Mouse (Mus musculus): ENCODE measurements around the gene Ncor2.

The Ncor2 gene

GRCm38 (mm10) chr5:125188812-125189598, 10.0 kb upstream of the Ncor2 start:
- Histone ChIP-seq H3K4me3 (replicated peaks; ENCODE audit: low read length) (0 out of 2 replicates have a peak overlapping the region, but pooled peaks have one; percentile 17), H3K27me3 (ENCODE audit: insufficient read depth, low read length) (peaks cover 11% of the 10 kb centered on the region; the same call in 1 of the 2 replicates), H3K9me3 (ENCODE audit: low read length) (peaks cover 6% of the 10 kb centered on the region), H3K4me1 (replicated peaks; ENCODE audit: low read depth, low read length) (peaks cover 74% of the 10 kb centered on the region), H3K36me3 (ENCODE audit: insufficient read depth, low read length) (no peaks in the 10 kb centered on the region)
- TF ChIP-seq POU5F1 (IDR thresholded peaks at IDR 0.05; ENCODE audit: borderline replicate concordance, low read length) (no peak), CTCF (conservative IDR thresholded peaks at IDR 0.05; ENCODE audit: low read length) (no peak), NANOG (IDR thresholded peaks at IDR 0.05; ENCODE audit: borderline replicate concordance, low read length) (no peak)

DNA sequence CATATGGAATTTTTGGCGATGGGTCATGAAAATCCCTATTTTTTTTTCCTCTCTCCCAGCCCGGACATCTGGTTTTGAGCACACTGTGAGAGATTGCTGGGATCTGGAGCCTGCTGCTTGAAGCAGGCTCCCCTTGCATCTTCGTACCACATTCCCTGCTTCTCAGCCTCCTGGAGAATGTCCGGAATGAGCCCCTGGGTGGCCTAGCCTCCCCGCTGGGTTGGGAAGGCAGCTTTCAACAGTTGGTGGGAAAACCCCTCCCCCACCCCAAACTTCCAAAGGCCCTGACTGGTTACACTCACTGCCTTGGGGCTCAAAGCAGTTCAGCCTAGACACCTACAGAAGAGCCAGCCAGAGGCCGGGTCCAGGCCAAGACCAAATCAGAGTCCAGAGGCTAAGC, 5.8 kb upstream of the Ncor2 start:
- Histone ChIP-seq H3K4me3 (replicated peaks; ENCODE audit: low read length) (peak overlapping the region; percentile 39), H3K36me3 (ENCODE audit: insufficient read depth, low read length) (no peaks in the 10 kb centered on the region), H3K9me3 (ENCODE audit: low read length) (peaks cover 6% of the 10 kb centered on the region), H3K27me3 (ENCODE audit: insufficient read depth, low read length) (peaks cover 13% of the 10 kb centered on the region; the same call in 1 of the 2 replicates), H3K4me1 (replicated peaks; ENCODE audit: low read depth, low read length) (peaks cover 72% of the 10 kb centered on the region)
- TF ChIP-seq NANOG (IDR thresholded peaks at IDR 0.05; ENCODE audit: borderline replicate concordance, low read length): peak; percentile 34; the same call in 1 of the 2 replicates
- TF ChIP-seq POU5F1 (IDR thresholded peaks at IDR 0.05; ENCODE audit: borderline replicate concordance, low read length): no peak
- TF ChIP-seq CTCF (conservative IDR thresholded peaks at IDR 0.05; ENCODE audit: low read length): no peak

DNA sequence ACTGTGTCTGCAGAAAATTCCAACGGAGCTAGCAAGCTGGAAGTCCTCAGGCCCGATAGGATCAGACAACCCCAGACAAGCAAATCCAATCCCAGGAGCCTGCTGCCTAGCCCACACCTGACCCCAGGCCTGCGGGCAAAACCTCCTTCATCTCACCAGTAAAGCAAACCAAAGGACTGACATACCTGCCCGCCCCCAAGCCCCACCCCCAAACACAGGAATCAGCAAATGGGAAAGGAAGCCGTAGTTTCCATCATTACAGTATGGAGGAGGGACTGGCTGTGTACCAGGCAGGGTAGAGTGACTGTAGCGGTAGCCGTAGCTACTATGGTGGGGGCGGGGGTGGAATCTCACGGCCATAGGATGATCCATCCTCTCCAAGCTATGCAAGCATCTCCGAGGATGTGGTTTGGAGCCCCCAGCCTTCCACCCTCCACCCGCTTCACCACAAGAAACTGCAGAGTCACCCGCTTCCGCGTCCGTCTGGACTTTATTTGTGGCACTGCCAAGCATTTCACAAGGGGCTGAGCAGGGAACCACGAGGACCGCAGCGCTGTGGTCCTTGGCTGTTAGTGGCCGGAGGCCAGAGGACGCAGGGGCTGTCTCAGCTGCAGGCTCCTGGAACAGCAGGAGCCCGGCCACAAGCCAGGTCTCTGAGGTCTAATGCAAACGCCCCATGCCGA, 4.4 kb upstream of the Ncor2 start:
- H3K36me3 ChIP-seq (ENCODE audit: insufficient read depth, low read length): no peaks in the 10 kb centered on the region
- H3K9me3 ChIP-seq (ENCODE audit: low read length): peaks cover 6% of the 10 kb centered on the region
- peak overlapping the region; percentile 67 for H3K4me3 ChIP-seq (replicated peaks; ENCODE audit: low read length)
- TF ChIP-seq CTCF (conservative IDR thresholded peaks at IDR 0.05; ENCODE audit: low read length): no peak
- TF ChIP-seq NANOG (IDR thresholded peaks at IDR 0.05; ENCODE audit: borderline replicate concordance, low read length): no peak
- TF ChIP-seq POU5F1 (IDR thresholded peaks at IDR 0.05; ENCODE audit: borderline replicate concordance, low read length): no peak
- H3K27me3 ChIP-seq (ENCODE audit: insufficient read depth, low read length): peaks cover 16% of the 10 kb centered on the region; the same call in 1 of the 2 replicates
- H3K4me1 ChIP-seq (replicated peaks; ENCODE audit: low read depth, low read length): peaks cover 66% of the 10 kb centered on the region

DNA sequence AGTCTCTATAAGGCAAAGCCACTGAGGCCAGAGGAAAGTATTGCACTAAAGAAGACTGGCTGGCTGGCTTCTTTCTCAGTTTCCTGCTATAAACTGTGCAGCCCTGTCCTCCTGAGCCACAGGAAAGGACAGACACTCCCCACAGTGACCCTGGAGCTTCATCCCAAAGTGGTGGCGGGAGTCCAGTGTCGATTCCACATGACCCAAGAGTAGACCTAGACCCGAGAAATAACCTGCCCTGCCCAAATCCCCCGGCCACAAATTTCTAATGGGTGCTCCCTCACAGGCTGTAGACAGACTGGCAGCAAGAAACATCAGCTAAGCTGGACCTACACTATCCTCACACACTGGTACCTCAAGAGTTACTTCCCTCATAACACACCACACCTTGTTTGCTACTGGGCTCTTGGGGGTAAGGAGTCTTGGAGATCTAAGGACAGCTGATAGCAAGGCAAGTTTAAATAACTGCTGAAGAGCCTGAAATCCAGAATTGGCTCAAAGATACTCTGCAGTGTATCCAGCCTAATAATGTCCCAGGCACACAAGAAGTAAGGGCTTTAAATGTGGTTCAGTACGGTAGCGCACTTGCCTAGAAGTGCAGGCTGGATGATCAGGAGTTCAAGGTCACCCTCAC, 1.7 kb upstream of the Ncor2 start:
- no peak overlapping the region for H3K4me3 ChIP-seq (replicated peaks; ENCODE audit: low read length)
- peaks cover 2% of the 10 kb centered on the region; the same call in 1 of the 2 replicates for H3K36me3 ChIP-seq (ENCODE audit: insufficient read depth, low read length)
- peaks cover 68% of the 10 kb centered on the region for H3K4me1 ChIP-seq (replicated peaks; ENCODE audit: low read depth, low read length)
- peaks cover 14% of the 10 kb centered on the region; the same call in 1 of the 2 replicates for H3K27me3 ChIP-seq (ENCODE audit: insufficient read depth, low read length)
- TF ChIP-seq POU5F1 (IDR thresholded peaks at IDR 0.05; ENCODE audit: borderline replicate concordance, low read length) (no peak), CTCF (conservative IDR thresholded peaks at IDR 0.05; ENCODE audit: low read length) (no peak), NANOG (IDR thresholded peaks at IDR 0.05; ENCODE audit: borderline replicate concordance, low read length) (no peak)
- H3K9me3 ChIP-seq (ENCODE audit: low read length): no peaks in the 10 kb centered on the region

- Histone ChIP-seq H3K9me3 (ENCODE audit: low read length) (no peaks in the 10 kb centered on the region), H3K27me3 (ENCODE audit: insufficient read depth, low read length) (peaks cover 7% of the 10 kb centered on the region; the same call in 1 of the 2 replicates), H3K4me1 (replicated peaks; ENCODE audit: low read depth, low read length) (peaks cover 68% of the 10 kb centered on the region), H3K36me3 (ENCODE audit: insufficient read depth, low read length) (peaks cover 2% of the 10 kb centered on the region; the same call in 1 of the 2 replicates), H3K4me3 (replicated peaks; ENCODE audit: low read length) (peak overlapping the region; percentile 93)
- no peak for TF ChIP-seq CTCF (conservative IDR thresholded peaks at IDR 0.05; ENCODE audit: low read length)
- no peak for TF ChIP-seq NANOG (IDR thresholded peaks at IDR 0.05; ENCODE audit: borderline replicate concordance, low read length)
- TF ChIP-seq POU5F1 (IDR thresholded peaks at IDR 0.05; ENCODE audit: borderline replicate concordance, low read length): no peak
Observed at GRCm38 (mm10) chr5:125179735-125180629, 963 bp upstream of the Ncor2 start.

GRCm38 (mm10) chr5:125178171-125179006, 630 bp downstream of the Ncor2 start:
- H3K4me1 ChIP-seq (replicated peaks; ENCODE audit: low read depth, low read length): peaks cover 67% of the 10 kb centered on the region
- TF ChIP-seq CTCF (conservative IDR thresholded peaks at IDR 0.05; ENCODE audit: low read length) (no peak), NANOG (IDR thresholded peaks at IDR 0.05; ENCODE audit: borderline replicate concordance, low read length) (no peak), POU5F1 (IDR thresholded peaks at IDR 0.05; ENCODE audit: borderline replicate concordance, low read length) (no peak)
- H3K9me3 ChIP-seq (ENCODE audit: low read length): no peaks in the 10 kb centered on the region
- peaks cover 7% of the 10 kb centered on the region; the same call in 1 of the 2 replicates for H3K27me3 ChIP-seq (ENCODE audit: insufficient read depth, low read length)
- peaks cover 2% of the 10 kb centered on the region; the same call in 1 of the 2 replicates for H3K36me3 ChIP-seq (ENCODE audit: insufficient read depth, low read length)
- peak overlapping the region; percentile 93 for H3K4me3 ChIP-seq (replicated peaks; ENCODE audit: low read length)
